Mouse (Mus musculus) heart, postnatal 10 days (tissue): ENCODE measurements around the gene Sult1d1. TPM values are rescaled to one million over a fixed set of nuclear protein-coding genes. Genes with fewer than 3 reads are reported as not detected.
A peak's percentile ranks its signal among the peaks of the same experiment; 100 is the strongest.
"Not testable (repeated sequence)": the region's sequence is repeated elsewhere in the genome, so short reads cannot be mapped to it uniquely, and the experiment has no call there.

Experiments
- DNase-seq, 2 experiments: peaks; one replicate each; pipeline ENCODE4 v3.0.0; 2021
- intact Hi-C: fragments of 180-260 bp; cut with DNase I; formaldehyde crosslinking; loops from one replicate; pipeline ENCODE4 v1.15.1; 2025
- total RNA-seq, 2 experiments: library from RNA; stranded (reverse); gene quantifications; 2 replicates each; pipeline ENCODE4 v1.2.3; 2021

Sult1d1 gene
- total RNA-seq = not detected

DNA sequence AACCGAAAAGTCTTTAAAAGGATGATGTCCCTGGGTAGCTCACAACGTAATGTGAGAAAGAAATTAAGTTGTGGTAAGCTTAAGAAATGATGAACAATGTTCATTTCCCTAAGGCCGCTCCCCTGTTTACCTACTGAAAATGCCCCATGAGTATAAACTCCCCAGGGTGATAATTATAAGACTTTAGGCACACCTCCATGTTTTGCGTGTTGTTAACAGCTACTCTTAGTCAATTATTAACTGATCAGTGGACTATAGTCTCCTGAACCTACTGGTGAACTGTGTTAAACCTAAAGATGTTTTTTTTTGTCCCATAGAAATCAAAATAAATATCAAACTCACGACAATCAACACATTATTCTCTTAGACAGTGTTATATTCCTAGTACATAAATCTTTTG lies at the start of gene Sult1d1:
TSS of gene Sult1d1 (minus strand) at position 183 of the 400 bp plus-strand sequence.
- intact Hi-C loops = no loop called here
- DNase-seq = no peak

- intact Hi-C loops = no loop called here
Observed at GRCm38 (mm10) chr5:87615128-87615390, 46.2 kb upstream of the Sult1d1 start.

DNA sequence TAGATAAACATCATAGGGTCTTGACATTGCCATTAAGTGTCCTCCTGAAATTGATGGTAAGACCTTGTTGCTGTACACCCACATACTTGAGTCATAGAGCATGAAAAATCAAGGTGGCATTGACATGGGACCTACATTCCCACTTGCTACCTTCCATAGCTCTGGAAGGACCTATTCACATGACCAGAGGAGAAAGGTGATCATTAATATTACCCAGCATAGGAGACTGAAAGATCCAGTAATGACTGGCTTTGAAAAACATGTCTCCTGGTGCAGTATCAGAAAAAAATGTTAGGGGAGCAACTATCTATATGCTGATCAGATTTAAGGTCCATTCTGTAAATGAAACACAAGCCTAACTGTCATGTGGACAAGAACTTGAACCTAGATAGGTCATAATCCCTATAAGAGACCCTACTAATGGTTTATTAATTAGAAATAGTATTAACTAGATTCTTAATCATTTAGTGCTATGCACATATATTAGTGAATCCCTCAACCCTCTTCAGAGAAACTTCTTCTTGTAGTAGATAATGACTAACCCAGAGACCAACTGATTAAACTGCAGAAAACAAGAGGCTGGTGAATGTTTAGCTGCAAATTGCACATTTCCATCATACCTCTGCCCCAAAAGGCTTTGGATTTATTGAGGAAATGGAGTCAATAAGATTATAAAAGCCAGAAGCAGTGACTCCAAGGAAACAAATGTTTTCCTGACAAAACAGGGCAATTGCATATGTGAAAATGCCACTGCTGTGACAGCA lies 45.7 kb upstream of the Sult1d1 start:
- intact Hi-C loops = no loop called here

More at GRCm38 (mm10) chr5:87615128-87615390, 46.2 kb upstream of the Sult1d1 start:
- no peak for DNase-seq

DNA sequence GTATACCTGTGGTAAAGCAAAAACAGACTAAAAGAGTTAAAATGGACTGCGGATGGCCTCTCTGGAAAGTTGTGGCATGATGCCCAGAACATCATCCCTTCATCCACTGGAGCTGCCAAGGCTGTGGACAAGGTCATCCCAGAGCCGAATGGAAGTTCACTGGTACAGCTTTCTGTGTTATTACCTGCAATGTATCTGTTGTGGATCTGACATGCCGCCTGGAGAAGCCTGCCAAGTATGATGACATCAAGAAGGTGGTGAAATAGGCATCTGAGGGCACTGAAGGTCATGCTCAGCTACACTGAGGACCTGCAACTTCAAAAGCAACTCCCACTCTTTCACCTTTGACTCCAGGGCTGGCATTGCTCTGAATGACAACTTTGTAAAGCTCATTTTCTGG lies 32.2 kb upstream of the Sult1d1 start:
- intact Hi-C loops = no loop called here
- peak; percentile 1 to 2 for DNase-seq

More for the DNA sequence above, 45.7 kb upstream of the Sult1d1 start:
- DNase-seq = no peak

DNA sequence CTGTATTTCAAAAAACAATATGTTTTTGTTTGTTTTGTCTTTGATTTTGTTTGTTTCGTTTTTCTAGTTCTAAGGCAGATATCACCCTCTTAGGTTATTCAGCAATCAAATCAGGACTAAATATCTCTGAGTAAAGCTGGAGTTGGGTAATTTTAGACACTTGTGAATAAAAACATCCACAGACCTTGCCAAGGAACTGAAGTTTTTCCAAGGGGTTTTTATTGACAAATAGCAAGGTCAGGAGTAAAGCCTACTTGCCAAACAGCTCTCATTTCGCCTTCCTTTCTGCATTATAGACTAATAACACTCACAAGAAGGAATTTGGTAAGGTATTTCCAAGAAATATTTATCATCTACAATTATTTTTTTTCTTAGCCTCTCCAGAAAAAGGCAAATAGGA lies 29.1 kb upstream of the Sult1d1 start:
- DNase-seq = no peak
- intact Hi-C loops = no loop called here

DNA sequence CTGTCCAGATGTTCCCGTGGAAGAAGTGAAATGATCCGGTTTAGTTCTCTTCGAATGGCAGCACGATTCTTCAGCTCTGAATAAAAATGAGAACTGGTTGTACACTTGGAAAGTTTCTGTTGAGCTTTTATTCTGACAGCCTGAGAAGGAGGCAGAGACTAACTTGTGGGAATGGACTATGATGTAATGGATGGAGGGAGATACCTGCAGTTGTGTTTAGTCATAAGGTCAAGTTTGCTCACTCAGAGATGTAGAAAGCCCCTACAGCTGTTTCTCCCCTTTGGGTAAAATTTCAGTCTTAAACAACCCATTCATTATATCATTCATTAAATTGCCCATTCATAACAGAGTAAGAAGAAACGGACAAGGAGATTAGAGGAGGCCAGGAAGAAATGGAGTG lies 22.7 kb upstream of the Sult1d1 start, which contains the start of gene Sult1e1:
TSS of gene Sult1e1 (minus strand) at position 101 of the 400 bp plus-strand sequence.
- intact Hi-C loops = no loop called here
- DNase-seq = no peak

- no peak for DNase-seq
- intact Hi-C loops = no loop called here
Observed at GRCm38 (mm10) chr5:87589916-87590315, 21.1 kb upstream of the Sult1d1 start.

DNA sequence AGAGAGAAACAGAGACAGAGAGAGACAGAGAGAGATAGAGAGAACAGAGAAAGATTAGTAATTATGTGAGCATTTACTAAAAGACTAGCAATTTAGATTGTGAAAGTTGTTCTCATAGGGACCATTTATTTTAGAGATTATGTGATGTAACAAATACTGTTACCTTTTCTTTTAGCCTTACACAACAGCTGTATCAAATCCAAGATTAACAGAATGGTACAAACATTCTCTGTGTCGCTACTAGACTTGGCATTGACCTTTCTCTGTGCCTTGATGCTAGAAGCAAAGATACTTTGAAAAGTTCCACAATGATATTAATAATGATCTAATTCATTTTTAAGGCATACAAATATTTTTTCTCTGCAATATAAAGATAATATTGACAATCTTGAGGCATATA lies 11.6 kb upstream of the Sult1d1 start:
- DNase-seq = no peak
- intact Hi-C loops = no loop called here

GRCm38 (mm10) chr5:87574174-87574573 lies 5.3 kb upstream of the Sult1d1 start:
- intact Hi-C loops = no loop called here
- DNase-seq = no peak

DNA sequence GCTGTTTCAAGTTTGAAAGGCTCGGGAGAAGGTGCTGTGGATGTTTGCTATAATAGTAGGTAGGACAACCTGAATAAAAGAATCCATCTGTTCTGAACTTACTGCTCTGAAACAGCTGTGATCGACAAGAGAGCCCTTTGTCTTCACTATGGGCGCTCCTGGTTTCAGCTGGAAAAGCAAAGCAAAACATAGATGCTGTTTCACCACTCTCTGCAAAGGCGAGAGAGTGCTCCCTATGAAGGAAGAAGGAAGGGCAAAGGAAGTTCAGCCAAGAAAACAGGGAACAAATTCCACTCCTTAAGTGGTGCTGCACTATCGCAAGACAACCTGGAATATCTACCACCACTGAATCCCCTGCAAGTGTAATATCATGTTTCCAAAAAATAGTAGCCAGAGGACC lies 4.7 kb upstream of the Sult1d1 start:
- intact Hi-C loops = no loop called here
- DNase-seq = no peak

DNA sequence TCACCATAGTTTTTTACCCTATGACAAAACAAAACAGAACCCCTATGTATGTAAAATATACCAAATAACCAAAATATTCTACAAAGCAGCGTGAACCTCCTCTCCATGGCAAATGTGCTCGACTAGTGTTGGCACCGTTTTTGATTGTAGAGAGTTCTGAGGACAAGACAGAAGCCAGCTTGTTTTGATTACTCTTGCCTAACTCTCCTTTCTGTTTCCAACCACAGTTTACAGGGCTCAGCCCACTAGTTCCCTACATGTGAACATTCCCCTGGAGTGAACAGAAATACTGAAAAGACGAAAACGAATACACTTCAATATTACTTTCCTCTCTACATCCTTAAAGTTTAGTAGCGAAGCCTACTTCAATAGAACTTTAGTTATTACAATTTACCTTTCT lies 4.0 kb upstream of the Sult1d1 start:
- intact Hi-C loops = no loop called here
- DNase-seq = no peak

- DNase-seq = no peak
- intact Hi-C loops = no loop called here
Observed at GRCm38 (mm10) chr5:87567306-87567705, 1.5 kb downstream of the Sult1d1 start.

DNA sequence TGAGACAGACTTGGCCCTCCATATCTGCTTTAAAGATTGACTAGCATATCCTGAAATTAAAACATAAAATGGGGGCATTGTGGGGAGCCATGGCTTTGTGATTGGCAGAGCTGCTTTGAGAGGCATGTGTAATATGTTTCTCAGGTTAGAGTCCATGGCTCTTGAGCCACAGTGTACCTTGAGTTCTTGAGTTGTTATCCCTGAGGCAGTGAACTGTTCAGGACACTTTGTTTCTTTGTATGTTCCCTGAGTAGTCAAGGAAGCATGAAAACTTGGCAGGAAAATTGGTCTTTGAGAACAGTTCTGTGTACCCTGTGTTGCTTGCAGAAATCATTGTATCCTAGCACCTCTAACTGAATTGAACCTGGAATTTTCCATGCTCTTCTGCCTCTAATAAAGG lies 5.9 kb downstream of the Sult1d1 start:
- no peak for DNase-seq
- intact Hi-C loops = no loop called here

- intact Hi-C loops = no loop called here
- DNase-seq = no peak
Observed at GRCm38 (mm10) chr5:87562526-87562925, 6.3 kb downstream of the Sult1d1 start.

GRCm38 (mm10) chr5:87560145-87560544 lies 8.7 kb downstream of the Sult1d1 start:
- no peak for DNase-seq

GRCm38 (mm10) chr5:87550935-87551334 lies 17.9 kb downstream of the Sult1d1 start:
- no peak for DNase-seq
- intact Hi-C loops = no loop called here

More at GRCm38 (mm10) chr5:87560145-87560544, 8.7 kb downstream of the Sult1d1 start:
- intact Hi-C loops = no loop called here

GRCm38 (mm10) chr5:87538111-87538510 lies 30.7 kb downstream of the Sult1d1 start, which contains the start of gene Sult1b1:
Sult1b1 (minus strand) TSS chr5:87538195.
- intact Hi-C loops = no loop called here
- no peak for DNase-seq

GRCm38 (mm10) chr5:87535994-87536644 lies 32.7 kb downstream of the Sult1d1 start:
- intact Hi-C loops = no loop called here

DNA sequence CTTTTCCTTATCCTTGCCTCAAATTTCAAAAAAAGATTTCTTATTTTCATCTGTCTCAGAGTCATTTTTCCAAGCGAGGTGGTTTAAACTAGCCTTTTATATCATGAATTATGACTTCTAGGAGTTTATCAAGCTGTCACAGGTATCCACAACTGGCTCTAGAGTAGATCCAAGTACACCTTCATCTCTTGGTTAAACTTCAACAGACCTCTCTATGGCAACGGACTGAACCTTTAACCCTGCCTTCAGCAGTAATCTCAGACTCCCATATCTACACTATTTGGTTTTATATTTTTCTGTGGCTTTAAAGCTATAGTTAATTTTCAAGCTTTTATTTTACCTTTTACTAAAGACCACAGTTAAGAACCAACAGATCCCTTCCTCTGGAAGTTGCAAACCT lies 36.5 kb downstream of the Sult1d1 start:
- intact Hi-C loops = no loop called here
- no peak for DNase-seq

More at GRCm38 (mm10) chr5:87535994-87536644, 32.7 kb downstream of the Sult1d1 start:
- DNase-seq = no peak

DNA sequence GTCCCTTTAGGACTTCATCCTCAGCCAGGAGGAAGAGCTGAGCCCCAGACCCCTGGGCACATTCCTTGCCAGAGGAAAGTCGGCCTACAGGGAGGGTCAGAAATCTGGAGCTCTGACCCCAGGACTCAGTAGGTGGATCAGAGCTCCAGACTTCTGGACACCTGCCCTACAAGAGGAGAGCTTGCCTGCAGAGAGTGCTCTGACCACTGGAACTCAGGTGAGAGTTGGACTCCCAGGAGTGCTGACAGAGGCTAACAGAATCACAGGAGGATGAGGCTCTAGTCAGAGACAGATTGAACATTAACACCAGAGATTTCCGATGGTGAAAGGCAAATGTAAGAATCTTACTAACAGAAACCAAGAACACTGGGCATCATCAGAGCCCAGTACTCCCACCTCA lies 45.3 kb downstream of the Sult1d1 start:
- intact Hi-C loops = not testable (repeated sequence)

DNA sequence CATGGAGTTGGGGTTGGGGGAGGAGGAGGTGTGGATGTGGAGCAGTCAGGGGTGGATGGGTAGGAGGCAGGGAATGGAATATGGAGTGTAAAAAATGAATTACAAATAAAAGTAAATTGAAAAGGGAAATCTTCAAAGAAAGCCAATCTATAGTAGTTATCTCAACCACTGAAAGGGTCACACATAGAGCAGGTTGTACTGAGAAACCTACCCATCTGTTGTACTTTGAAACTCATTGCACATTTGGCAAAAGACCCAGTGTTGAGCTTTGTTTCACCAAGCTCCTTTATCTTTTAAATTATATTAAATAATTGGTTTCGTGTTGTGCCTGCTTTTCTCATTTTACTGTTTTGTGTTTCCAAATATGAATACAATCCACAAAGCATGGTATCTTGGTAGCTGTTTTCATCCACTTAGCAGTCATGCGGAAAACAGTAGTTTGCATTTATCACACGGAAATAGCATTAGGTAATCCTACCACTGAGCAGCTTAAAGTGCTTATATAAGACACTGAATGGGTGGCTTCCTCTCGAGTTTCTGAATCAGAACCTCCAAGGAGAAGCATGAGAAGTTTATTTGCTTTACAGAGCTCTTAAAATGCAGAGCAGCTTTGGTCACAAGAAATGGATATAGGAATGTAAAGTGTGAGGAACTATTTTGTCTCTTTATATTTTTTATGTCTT lies 62.9 kb downstream of the Sult1d1 start:
- intact Hi-C loops = no loop called here

More for the DNA sequence above, 45.3 kb downstream of the Sult1d1 start:
- not testable (repeated sequence) for DNase-seq

More for the DNA sequence above, 62.9 kb downstream of the Sult1d1 start:
- DNase-seq = no peak
